Mouse (Mus musculus): ENCODE measurements around the gene Pelo.

Pelo gene

DNA sequence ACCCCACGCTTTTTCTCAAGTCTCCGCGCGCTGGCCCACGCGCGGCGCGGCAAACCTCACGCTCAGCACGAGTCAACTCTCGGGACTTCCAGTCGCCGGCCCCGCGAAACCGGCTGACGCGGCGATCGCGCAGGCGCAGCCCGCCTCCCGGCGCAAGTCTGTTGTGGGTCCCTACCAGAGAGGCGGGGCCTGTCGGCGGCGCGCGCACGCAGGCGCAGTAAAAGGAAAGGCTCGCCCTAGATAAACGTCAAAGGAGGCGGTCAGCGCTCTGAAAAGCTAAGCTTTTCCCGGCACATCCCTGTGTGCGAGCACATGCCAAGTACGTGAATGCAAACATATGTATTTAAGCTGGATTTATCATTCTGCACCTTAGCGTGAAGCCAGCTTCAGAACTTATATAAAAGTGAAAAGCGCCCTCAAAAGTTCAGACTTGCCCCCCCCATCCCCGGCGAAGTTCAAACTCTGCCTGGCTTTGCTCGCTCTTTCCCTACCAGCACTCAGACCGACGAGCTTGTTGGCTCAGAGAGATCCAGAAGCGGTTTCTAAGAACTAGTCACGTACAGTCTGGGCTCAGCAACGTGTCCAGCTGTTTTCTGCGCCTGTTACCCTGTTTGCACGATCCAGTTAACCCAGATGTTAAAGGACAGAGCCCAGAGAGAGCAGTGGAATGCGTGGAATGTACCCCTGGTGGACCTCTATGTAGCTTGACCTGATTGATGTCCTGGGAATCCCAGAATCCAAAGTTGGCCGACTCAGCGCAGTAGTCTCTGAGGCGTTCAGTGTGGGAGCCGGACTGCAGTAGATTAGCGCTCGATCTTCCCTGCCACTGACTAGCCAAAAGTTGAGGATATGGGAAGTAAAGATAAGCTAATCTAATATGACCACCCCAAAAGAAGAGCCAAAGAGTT lies at the start of gene Pelo:
Gene Pelo, minus strand, starts transcription at position 118 of the 908 bp plus-strand sequence.
- peak; percentile 83 to 94 for DNase-seq (ENCODE audit: low read depth in 1 of 2, low spot score in 2 of 2)

DNA sequence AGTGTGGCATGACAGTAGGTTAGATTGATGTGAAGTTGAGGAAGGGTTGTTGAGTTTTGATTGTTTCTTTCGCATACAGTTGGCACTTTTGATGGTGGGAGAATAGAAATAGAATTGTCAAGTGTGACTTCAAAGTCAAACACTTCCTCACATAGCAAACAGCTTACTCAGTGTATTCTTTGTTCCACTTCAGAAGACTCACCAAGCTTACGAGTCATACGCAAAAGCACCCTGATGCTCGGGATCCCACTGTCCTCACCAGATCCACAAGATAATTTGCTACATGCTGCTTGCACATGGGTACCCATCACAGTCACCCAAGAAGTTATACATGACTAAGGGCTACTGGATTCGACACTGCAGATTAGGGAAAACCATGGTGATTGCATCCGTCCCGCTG lies 48.5 kb upstream of the Pelo start:
- DNase-seq (ENCODE audit: low read depth in 1 of 2, low spot score in 2 of 2), result no peak

DNA sequence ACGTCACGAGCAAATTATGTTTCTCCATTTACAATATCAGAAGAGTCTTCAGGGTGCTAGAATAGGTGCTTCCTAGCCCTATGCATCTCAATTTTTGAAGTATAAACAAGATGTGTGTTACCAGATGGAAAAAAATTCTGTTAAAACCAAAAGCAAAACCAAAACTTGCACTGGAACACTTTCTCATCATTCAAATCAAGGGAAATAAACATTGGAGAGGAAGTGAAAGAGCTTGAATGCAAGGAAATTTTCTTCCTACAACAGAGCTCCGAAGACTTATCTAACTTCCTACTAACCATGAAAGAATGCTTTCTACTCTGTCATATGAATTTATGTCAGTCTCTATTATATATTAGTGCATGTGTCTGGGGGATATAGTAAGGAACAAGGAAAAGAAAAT lies 46.8 kb upstream of the Pelo start:
- no peak for DNase-seq (ENCODE audit: low read depth in 1 of 2, low spot score in 2 of 2)

DNA sequence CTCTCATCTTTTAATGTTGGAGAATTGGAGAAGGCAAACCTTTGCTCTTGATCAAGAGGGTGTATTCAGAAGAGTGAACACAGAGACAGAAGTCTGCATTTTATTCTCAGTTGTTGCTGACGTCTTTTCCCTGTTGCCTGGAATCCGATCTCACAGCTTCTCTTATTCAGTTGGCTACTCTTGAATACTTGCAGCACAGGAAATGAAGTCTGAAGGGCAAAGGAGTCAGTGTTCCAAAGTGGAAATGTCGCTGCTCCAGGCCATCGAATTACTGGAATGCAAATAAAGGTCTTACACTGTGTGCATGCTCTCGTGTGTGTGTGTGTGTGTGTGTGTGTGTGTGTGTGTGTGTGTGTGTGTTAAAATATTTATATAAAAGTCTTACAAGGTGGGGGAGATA lies 42.4 kb upstream of the Pelo start:
- no peak for DNase-seq (ENCODE audit: low read depth in 1 of 2, low spot score in 2 of 2)

DNA sequence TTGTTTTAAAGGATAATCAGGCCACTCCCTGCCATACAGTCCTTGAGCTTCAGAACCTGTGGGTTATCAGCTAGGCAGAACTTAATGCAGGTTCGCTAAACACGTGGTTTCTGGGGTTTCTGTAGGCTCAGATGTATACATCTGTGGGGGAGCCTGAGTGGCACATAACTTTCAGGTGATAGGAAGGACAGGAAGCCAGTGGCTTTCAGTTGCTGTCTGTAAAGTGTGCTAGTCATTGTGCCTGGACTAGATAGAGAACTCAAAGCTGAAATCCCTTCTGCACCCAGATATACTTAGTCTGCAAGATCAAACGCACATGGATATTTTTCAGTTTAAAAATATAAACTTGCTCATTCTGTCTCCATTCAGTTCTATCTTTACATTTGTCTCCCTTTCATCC lies 41.4 kb upstream of the Pelo start:
- no peak for DNase-seq (ENCODE audit: low read depth in 1 of 2, low spot score in 2 of 2)

DNA sequence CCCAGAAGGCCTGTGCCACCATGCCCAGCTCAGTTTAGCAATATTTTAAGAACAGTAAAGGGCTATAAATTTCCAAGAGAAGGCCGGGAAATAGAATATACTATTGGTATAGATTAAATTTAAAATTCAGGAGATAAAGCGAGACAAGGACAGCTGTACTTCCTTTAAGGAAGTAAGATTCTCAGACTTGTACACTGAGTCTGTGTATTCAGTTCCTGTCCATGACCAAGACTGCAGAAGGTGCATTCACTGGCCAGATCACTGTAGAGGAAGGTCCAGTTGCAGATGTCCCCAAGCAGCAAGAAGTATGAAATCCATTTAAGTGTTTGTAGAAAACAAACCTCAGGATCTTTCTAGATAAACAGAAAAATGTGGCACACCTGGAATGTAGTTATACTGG lies 40.0 kb upstream of the Pelo start:
- DNase-seq (ENCODE audit: low read depth in 1 of 2, low spot score in 2 of 2), result no peak

DNA sequence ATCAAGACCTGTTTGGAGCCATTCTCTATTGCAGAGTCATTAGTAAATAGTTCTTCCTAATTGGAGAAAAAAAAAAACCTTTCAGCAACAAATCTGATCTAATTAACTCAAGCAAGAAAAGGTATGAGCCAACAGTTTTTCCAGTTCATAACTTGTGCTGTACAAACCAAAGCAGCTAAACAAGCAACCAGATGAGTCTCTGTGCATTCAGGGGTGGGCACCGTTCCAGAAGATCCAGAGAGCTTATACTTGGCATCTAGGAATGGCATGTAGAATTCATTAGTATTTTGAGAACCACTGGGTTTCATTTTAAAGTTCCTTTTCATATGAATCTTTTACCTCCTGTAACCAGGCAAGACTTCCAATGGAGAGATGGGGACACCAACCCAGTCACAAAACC lies 37.8 kb upstream of the Pelo start:
- DNase-seq (ENCODE audit: low read depth in 1 of 2, low spot score in 2 of 2), result no peak

DNA sequence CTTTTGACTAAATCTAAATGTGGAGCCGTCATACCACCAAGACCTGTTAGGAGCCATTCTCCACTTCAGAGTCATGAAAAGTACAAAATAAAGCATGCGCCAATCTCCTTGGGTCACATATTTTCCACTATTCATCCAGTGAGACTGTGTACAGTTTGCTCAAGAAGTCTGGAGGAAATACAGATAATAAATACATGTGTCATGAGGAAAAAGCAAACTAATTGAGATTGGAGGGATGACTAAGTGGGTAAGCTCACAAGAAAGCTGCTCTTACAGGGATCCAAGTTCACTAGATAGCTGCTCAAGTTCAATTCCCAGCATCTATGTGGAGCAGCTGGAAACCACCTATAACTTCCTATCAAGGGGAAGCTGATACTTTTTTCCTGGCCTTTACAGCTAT lies 36.5 kb upstream of the Pelo start:
- no peak for DNase-seq (ENCODE audit: low read depth in 1 of 2, low spot score in 2 of 2)

DNA sequence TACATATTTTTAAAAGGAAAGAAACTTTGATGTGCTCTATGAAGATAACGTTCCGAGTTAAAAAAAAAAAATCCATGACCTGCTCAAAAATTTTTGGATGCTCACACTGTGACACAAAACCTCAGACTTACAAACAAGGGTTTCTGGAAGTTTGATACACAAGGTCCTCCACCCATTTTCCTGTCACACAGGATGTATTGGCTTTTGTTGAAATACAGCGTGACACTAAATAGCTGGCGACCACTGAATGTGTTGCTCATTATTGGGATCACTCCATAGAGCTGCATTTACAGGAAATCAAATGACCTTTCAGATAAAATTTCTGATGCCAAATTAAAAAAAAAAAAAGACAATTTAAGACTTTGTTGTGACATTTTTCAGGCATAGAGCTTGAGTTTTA lies 35.1 kb upstream of the Pelo start:
- DNase-seq (ENCODE audit: low read depth in 1 of 2, low spot score in 2 of 2), result no peak

DNA sequence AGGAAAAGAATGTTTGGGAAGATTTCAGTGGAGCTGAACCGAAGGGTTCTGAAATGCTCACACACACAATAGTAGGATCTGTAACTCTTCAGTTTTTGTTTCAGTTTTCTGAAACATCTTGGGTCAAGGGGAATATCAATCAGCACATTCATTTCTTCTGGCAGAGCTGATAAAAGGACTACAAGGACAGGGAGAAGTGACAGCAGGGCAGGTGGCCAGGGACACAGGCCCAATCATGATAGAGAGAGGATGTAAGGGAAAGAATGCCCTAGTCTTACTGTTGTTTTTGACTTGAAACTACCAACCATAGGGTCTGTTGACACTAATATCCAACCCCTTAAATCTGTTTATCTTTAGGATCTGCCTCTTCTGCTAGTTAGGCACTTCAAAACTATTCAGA lies 34.5 kb upstream of the Pelo start:
- DNase-seq (ENCODE audit: low read depth in 1 of 2, low spot score in 2 of 2), result no peak

DNA sequence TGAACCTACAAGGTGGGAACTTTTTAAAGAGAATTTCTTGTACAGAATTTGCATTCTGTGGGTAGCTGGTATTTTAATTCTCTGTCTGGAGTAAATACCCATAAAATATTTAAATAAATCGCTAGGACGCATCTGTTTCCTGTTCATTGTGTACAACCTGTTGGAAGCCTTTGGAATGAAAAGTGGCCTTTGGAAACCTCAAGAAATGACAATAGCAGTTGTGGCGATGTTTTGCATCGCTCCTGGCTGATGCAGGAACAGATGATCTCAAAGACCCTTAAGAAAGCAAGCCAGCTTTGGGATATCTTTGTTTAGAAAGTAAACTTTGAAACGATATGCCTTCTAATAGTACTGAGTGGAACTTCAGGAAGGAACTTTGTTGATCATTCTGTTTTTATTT lies 28.8 kb upstream of the Pelo start:
- DNase-seq (ENCODE audit: low read depth in 1 of 2, low spot score in 2 of 2), result no peak

DNA sequence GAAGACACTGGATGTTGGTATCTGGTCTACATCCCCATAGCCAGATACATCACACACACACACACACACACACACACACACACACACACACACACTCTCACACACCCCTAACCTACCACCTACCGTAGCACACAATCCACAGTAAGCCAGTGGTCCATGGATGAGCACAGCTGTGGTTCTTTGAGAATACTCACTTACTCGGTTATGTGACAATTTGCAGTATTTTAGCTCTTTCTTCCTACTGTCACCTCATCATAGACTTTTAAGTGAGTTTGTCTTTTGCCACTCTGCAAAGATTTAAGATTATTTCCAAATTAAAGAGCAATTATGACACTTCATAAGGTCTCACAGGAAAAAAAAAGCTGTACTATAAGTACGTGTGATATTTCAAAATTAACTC lies 28.2 kb upstream of the Pelo start:
- DNase-seq (ENCODE audit: low read depth in 1 of 2, low spot score in 2 of 2), result no peak

DNA sequence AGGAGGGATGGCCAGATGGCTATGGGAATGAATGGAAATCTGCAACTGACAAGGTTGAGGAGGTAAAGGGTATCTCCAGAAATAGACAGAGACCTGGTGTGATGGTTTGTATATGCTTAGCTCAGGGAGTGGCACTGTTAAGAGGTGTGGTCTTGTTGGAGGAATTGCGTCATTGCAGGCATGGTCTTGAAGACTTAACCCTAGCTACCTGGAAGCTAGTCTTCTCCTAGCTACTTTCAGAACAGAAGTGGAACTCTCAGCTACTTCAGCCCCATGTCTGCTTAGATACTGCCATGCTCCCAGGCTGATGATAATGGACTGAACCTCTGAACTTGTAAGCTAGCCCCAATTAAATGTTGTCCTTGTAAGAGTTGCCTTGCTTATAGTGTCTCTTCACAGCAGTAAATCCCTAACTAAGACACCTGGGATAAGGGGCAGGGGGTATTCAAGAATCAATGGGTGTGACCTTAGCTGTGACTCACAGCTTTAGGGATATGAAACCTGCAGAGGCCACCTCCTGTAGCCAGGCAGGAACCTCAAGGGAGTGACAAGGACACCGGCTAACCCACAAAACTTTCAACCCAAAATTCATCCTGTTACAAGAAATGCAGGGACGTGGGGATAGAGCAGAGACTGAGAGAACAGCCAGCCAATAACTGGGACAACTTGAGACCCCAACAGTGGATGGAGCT lies 27.1 kb upstream of the Pelo start:
- no peak for DNase-seq (ENCODE audit: low read depth in 1 of 2, low spot score in 2 of 2)

DNA sequence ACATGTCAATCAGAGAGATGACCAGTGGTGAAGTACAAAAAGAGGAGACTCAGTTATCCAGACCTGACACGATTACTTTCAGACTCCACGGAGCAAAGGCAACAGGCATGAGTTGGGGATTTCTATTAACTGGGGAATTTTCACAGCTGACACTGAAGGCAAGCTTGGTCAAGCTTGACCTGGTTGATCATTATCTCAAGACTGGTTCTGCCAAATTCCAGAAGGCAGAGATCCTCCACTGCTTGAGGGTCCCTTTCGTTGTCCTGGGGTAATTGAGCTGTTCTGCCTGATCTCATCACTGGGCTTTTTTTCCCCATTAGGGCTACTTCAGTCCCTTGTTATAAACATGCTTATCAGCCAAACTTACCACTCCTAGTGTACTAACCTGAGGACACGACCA lies 19.6 kb upstream of the Pelo start:
- DNase-seq (ENCODE audit: low read depth in 1 of 2, low spot score in 2 of 2), result no peak

DNA sequence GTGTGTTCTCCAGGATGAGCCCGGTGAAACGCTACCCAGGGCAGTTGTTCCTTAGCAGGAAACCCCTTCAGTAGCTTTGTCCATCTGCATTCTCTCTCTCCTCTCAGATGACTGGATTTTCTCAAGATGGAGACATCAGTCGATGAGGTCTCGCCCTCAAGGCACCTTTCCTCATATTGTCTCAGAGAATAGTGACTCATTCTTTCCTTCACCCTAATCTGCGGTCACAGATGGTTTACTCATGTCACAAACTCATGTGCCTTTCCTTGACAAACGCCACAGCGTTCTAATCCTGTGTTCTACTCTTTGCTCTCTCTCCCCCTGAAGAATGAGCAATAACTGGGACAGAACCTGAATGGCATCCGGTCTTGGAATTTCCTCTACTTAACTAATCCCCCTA lies 17.4 kb upstream of the Pelo start:
- DNase-seq (ENCODE audit: low read depth in 1 of 2, low spot score in 2 of 2), result no peak

DNA sequence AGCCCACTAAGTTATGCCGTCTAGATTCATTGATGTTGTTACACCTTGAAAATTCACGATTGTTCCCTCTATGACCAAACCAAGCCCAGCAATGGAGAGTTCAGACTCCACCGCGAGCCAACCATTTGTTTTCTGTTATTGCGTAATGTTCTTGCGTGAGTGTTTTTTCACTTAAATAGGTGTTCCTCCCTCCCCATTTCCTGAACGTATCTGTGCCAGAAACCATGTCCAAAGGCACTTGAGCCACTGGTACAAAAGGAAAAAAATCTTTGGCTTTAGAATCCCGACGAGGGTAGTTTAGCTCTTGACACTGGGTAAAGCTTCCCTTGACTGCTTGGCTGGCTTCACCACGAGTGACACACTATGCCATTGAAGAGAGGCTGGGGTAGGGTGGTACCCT lies 16.2 kb upstream of the Pelo start:
- DNase-seq (ENCODE audit: low read depth in 1 of 2, low spot score in 2 of 2), result no peak

DNA sequence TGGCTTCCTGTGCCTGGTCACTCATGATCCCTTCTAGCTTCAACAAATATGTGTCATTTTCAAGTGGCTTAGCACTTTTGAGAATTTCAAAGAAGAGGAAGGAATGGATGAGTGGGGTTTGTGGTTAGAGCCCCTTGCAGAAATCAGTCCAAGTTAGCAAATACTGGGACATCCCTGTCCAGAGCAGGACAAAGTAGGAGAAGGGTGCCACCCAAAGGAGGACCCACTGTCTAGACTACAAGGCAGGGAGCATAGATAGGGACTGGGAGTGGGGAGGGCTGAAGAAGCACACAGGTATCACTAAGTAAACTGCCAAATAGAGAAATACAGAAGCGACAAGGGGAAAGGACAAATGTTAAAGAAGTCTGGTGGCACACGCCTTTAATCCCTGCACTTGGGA lies 12.8 kb upstream of the Pelo start:
- no peak for DNase-seq (ENCODE audit: low read depth in 1 of 2, low spot score in 2 of 2)

DNA sequence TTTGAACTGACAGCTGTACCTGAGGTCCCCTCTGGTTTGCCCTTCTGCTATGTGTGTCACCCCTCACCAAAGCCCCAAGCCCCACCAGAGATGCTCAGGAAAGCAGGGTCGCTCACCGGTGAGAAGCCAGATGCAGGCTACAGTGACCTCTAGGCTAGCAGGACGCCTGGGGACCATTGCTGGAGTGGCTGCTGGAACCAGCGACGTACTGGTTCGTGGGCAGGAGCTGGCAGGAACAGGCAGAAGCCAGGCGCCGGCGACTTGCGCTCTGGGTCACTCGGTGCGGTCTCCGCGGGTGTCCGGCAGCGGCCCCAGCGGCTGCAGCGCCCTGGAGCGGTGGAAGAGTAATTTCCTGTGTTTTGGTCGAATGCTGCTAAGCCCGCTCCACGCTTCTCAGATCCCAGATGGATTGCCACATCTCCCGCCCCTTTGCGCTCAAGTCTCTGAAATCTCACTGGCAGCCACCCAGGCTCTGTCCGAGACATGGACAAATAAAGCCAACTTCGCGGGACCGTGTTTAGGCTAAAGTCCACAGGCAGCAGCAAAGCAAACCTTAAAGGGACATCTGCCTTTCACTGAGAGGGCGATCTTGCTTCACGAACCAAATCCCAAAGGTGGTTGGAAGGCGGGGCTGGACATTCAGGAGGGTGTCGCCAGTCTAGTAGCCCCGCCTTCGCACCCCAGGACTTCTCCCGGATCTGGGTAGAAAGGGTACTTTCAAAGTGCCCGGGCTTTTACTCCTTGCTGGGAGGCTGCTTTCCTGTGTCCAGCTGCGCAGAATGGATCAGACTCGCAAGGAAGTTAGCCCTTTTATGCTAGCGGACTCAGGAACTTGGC lies 11.6 kb upstream of the Pelo start, which contains the start of the genes Gm49395 and Itga1:
Gene Gm49395, minus strand, starts transcription at position 567 of the 837 bp plus-strand sequence.
Gene Itga1, minus strand, starts transcription at position 610 of the 837 bp plus-strand sequence.
- peak; percentile 20 to 21 for DNase-seq (ENCODE audit: low read depth in 1 of 2, low spot score in 2 of 2)

DNA sequence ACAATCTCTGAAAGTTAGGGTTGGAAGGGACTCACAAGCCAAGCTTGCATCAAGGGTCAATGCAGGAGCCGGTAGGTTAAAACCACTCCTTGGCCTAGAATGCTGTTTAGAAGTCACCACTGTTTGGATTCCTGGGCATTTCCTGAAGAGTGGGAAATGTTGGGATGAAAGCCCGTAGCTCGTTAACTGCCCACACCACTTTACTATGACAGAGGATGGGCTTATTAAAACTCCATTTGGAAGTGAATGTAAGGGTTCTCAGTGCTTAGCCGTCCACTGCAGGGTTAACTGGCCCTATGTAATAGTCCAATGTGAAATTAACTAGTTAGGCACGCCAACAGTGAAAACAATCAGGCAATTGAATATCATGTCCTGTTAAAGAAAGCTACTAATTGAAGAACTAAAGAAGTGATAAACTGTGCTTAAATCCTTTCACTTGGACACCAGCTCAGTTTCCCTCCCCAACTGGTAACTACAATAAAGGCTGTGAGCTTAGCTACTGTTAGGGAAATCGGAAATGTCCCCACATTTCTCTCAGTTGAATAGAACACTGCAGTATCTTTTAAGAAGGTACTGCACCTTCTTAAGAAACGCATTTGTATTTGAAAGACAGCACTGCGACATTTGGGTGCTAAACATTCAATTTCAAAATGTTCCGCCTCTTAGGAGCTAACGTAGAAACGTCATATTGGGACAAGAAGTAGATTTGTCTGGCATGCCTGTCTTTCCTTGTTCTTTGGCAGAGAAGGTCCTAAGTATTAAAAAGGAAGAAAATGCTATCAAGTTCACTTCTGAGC lies 10.6 kb upstream of the Pelo start:
- DNase-seq (ENCODE audit: low read depth in 1 of 2, low spot score in 2 of 2), result no peak

DNA sequence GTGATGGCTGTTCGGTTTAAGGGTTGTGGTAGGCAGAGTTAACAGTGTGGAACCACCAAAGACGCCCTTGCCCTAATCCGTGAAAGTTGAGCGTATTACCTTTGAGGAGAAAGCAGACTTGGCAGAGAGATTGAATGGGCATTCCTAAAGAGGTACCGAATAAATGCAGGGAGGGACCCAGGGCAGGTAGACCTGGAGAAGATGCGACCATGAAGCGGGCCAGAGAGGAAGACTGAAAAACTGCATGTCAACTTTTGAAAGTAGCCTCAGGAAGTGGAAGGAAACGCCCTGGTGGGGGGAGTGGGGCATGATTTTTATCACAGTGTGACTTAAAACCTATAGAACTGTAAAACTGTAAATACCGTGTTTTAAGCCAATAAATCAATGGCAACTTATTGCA lies 9.4 kb upstream of the Pelo start:
- DNase-seq (ENCODE audit: low read depth in 1 of 2, low spot score in 2 of 2), result no peak

DNA sequence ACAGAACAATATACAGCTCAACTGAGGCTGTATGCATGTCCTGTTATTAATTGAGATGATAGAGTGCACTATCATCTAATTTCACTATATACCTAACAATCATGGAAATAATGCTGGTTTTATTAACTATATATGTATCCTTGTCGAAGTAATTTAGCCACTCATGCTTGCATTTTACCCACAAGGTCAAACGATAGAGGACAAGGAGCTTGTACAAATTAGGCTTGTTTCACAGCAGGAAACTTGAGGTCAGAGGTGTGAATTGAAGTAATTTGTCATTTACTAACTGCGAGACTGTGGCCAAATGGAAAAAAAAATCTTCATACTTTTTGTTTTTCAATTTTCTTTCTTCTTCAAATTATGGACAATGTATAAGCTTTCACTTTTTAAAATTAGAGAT lies 8.2 kb upstream of the Pelo start:
- no peak for DNase-seq (ENCODE audit: low read depth in 1 of 2, low spot score in 2 of 2)

All from monocyte, adult 2 months (primary cell).